Mouse (Mus musculus) forebrain, embryonic 11.5 days (tissue): ENCODE results near the gene Naxd. TPM values are rescaled to one million over a fixed set of nuclear protein-coding genes. Genes with fewer than 3 reads are reported as not detected.
A peak's percentile ranks its signal among the peaks of the same experiment; 100 is the strongest.
"Not testable (repeated sequence)": the region's sequence is repeated elsewhere in the genome, so short reads cannot be mapped to it uniquely, and the experiment has no call there.

ENCODE experiments used
- ATAC-seq: fragments of 200-750 bp; cut with Nextera tagmentation; replicated peaks from 2 replicates; pipeline ENCODE4 v1.8.0; 2017; ENCODE audit warnings: moderate TSS enrichment; ENCODE audit not compliant: low FRiP score
- DNase-seq: peaks from one replicate; pipeline ENCODE4 v3.0.0-alpha.2; 2017; ENCODE audit warnings: low spot score
- H3K27ac ChIP-seq: fragments of 300-500 bp; sonication (generic); 2 replicates; pipeline ENCODE4 v1.5.1; 2014; ENCODE audit warnings: low read depth, low read length
- H3K27me3 ChIP-seq: fragments of 300-500 bp; sonication (generic); 2 replicates; pipeline ENCODE4 v1.6.1; 2014; ENCODE audit warnings: mild to moderate bottlenecking, low read length, mixed read lengths; ENCODE audit not compliant: control insufficient read depth, insufficient read depth
- H3K36me3 ChIP-seq: fragments of 300-500 bp; sonication (generic); 2 replicates; pipeline ENCODE4 v1.6.1; 2014; ENCODE audit warnings: mild to moderate bottlenecking, low read length, moderate library complexity, mixed read lengths; ENCODE audit not compliant: control insufficient read depth, insufficient read depth
- H3K4me1 ChIP-seq: fragments of 300-500 bp; sonication (generic); replicated peaks from 2 replicates; pipeline ENCODE4 v1.6.1; 2014; ENCODE audit warnings: low read length, mixed read lengths; ENCODE audit not compliant: control insufficient read depth, insufficient read depth
- H3K4me2 ChIP-seq: fragments of 300-500 bp; sonication (generic); 2 replicates; pipeline ENCODE4 v1.6.1; 2014; ENCODE audit warnings: low read depth, mild to moderate bottlenecking, low read length, moderate library complexity, mixed read lengths; ENCODE audit not compliant: severe bottlenecking
- H3K4me3 ChIP-seq: fragments of 300-500 bp; sonication (generic); 2 replicates; pipeline ENCODE4 v1.5.1; 2014; ENCODE audit warnings: low read depth, low read length
- H3K9ac ChIP-seq: fragments of 300-500 bp; sonication (generic); 2 replicates; pipeline ENCODE4 v1.6.1; 2014; ENCODE audit warnings: low read length
- H3K9me3 ChIP-seq: fragments of 300-500 bp; sonication (generic); 2 replicates; pipeline ENCODE4 v1.6.1; 2016; ENCODE audit warnings: low read length, mixed read lengths; ENCODE audit not compliant: control insufficient read depth
- WGBS: fragments of 180-500 bp; shearing (Covaris S2); extraction: QIAGEN DNeasy Blood & Tissue Kit; methylation state at CpG from one replicate; pipeline ENCODE4 v1.1.7; 2014; 5-methylcytosine and 5-hydroxymethylcytosine counted together
- polyA plus RNA-seq: library from polyadenylated mRNA; unstranded; fragments of >200 nt; fragmentation: Nextera tagmentation; extraction: Ambion mirVana; gene quantifications from 2 replicates; pipeline ENCODE4 v1.2.1, GENCODE M21; 2014

Gene Naxd
- polyA plus RNA-seq, 1 experiment from 2014 or later: 99.2 TPM

DNA sequence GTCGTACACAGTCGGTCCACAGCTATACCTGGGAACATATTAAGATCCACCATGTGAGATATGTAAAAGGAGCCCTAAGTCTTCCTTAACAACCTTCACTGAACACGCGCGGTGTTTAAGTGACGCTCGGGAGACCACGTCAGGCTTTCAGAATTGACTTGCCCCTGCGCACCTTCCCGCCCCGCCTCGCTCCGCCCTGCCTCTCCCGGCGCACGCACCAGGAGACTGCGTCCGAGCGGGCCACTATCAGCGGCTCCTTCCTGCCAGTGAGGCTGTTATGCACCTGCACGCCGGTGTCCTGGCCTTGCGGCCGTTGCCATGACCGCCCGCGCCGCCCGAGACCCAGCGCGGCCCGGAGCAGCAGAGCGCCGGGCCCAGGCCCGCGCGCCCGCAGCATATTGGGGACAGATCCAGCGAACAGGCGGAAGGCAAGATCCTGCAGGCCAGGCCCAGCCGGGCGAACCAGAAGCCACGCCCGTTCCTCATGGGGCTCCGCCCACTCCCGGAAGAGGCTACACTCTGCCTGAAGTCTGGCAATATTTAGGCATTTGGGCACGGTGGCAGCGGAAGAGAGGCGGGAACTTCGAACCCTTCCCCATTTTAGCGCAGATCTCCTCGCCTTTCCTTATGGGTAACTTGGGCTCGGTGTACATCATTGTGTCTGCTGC is 53.1 kb downstream of the Naxd start, which contains the start of gene Cars2:
TSS of gene Cars2 (minus strand) at position 503 of the 668 bp plus-strand sequence.
- H3K27ac ChIP-seq: peak within 1 kb of the TSS; percentile 74
- WGBS: under 1% methylated on average over 53 of the region's 53 CpGs
- peak within 1 kb of the TSS; percentile 72 for H3K4me3 ChIP-seq
- DNase-seq (peak; percentile 91), ATAC-seq (peak; percentile 64)
- H3K9me3 ChIP-seq: no peaks in the 10 kb centered on the region
- H3K36me3 ChIP-seq: no peaks in the 10 kb centered on the region
- peak within 1 kb of the TSS; percentile 80 for H3K9ac ChIP-seq
- no peaks in the 10 kb centered on the region for H3K27me3 ChIP-seq
- H3K4me1 ChIP-seq: peaks cover 11% of the 10 kb centered on the region; the same call in 1 of the 2 replicates
- H3K4me2 ChIP-seq: peak within 1 kb of the TSS; percentile 73

DNA sequence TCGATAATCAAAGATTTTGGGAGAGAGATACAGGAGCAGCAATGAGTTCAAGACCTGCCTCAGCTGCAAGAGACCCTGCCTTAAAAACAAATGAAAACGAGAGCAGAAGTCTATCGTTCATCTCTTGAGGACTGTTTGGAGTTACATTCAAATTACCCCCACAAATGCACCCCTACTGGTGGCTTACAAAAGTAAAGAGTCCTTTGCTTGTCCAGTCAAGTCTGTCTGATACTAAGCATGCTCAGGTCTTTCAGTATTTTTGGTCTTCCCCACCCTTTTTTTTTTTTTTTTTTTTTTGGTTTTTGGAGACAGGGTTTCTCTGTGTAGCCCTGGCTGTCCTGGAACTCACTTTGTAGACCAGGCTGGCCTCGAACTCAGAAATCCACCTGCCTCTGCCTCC is 54.2 kb downstream of the Naxd start:
- H3K4me2 ChIP-seq, H3K9me3 ChIP-seq, ATAC-seq, H3K4me3 ChIP-seq, H3K27me3 ChIP-seq, DNase-seq, H3K36me3 ChIP-seq, H3K27ac ChIP-seq, H3K9ac ChIP-seq: not testable (repeated sequence)
- peaks cover 11% of the 10 kb centered on the region; the same call in 1 of the 2 replicates for H3K4me1 ChIP-seq
- 85% methylated on average over 3 of the region's 4 CpGs for WGBS

GRCm38 (mm10) chr8:11552390-11552789 is 55.1 kb downstream of the Naxd start:
- DNase-seq (no peak), ATAC-seq (no peak)
- 85% methylated on average over 10 of the region's 10 CpGs for WGBS
- no peaks in the 10 kb centered on the region for H3K27me3 ChIP-seq
- H3K27ac ChIP-seq: no peak overlapping the region
- H3K9ac ChIP-seq: no peak overlapping the region
- H3K36me3 ChIP-seq: no peaks in the 10 kb centered on the region
- H3K4me2 ChIP-seq: no peak overlapping the region
- peaks cover 11% of the 10 kb centered on the region; the same call in 1 of the 2 replicates for H3K4me1 ChIP-seq
- no peaks in the 10 kb centered on the region for H3K9me3 ChIP-seq
- H3K4me3 ChIP-seq: no peak overlapping the region

DNA sequence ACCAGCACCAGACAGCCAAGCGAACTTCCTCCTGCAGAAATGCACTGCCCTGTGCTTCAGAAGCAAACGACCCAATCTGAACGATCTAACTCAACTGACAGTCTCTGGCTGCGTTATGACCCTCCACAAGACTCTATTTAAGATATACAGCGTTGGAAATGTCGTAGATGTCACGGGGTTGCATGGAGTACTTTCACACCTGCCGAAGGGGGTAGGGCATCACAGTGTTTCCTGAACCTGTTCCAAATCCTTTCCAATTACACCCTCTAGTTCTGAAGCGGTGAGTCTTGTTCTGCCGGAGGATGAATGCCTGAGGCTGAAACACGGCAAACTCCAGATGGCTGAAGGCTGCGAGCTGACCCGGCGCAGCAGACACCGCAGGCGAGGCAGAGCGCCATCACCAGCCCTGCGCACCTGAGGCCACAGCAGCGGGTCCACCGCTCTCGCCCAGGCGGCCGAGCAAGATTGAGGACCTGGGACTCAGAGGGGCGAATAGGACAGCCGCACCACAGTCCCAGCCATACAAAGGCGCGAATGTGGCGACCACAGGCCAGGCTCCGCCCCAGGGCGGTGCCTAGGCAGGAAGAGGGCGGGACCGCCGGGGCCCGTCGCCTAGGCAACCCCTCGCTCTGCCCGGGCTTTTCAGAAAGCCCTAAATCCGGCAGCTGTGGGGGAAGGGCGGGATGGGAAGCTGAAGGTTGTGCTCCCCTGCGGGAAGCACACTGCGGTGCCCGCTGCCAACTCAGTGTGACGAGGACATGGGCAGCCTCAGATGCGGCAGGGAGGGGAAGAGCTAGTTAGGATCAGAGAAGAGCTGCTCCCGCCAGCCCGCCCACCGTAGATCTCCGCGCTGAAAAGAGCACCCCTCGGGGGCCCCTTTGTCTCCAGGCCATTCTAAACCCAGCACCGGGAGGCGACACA is 57.8 kb downstream of the Naxd start, which contains the start of gene Ing1:
TSS of gene Ing1 (plus strand) at position 773 of the 921 bp plus-strand sequence.
- peaks cover 11% of the 10 kb centered on the region; the same call in 1 of the 2 replicates for H3K4me1 ChIP-seq
- no peaks in the 10 kb centered on the region for H3K36me3 ChIP-seq
- H3K9me3 ChIP-seq: no peaks in the 10 kb centered on the region
- peak within 1 kb of the TSS; percentile 96 for H3K9ac ChIP-seq
- peak within 1 kb of the TSS; percentile 70 for H3K4me2 ChIP-seq
- ATAC-seq (peak; percentile 79), DNase-seq (peak; percentile 98)
- H3K27ac ChIP-seq: peak within 1 kb of the TSS; percentile 100
- peak within 1 kb of the TSS; percentile 98 for H3K4me3 ChIP-seq
- under 1% methylated on average over 52 of the region's 52 CpGs for WGBS
- no peaks in the 10 kb centered on the region for H3K27me3 ChIP-seq

GRCm38 (mm10) chr8:11555720-11556591 is 58.6 kb downstream of the Naxd start:
- H3K27ac ChIP-seq: peak overlapping the region; percentile 100
- under 1% methylated on average over 93 of the region's 103 CpGs for WGBS
- H3K9me3 ChIP-seq: no peaks in the 10 kb centered on the region
- H3K4me1 ChIP-seq: peaks cover 7% of the 10 kb centered on the region; the same call in 1 of the 2 replicates
- ATAC-seq (peak; percentile 88), DNase-seq (peak; percentile 100)
- no peaks in the 10 kb centered on the region for H3K27me3 ChIP-seq
- no peaks in the 10 kb centered on the region for H3K36me3 ChIP-seq
- peak overlapping the region; percentile 98 for H3K4me3 ChIP-seq
- peak overlapping the region; percentile 70 for H3K4me2 ChIP-seq
- peak overlapping the region; percentile 96 for H3K9ac ChIP-seq

- DNase-seq (peak; percentile 81), ATAC-seq (no peak)
- Histone ChIP-seq H3K9me3 (no peaks in the 10 kb centered on the region), H3K27ac (peak overlapping the region; percentile 100), H3K4me3 (peak overlapping the region; percentile 98), H3K36me3 (peaks cover 6% of the 10 kb centered on the region), H3K27me3 (no peaks in the 10 kb centered on the region), H3K4me1 (peaks cover 5% of the 10 kb centered on the region; the same call in 1 of the 2 replicates), H3K4me2 (peak overlapping the region; percentile 70), H3K9ac (peak overlapping the region; percentile 96)
- WGBS: under 1% methylated on average over 72 of the region's 85 CpGs
Measured at GRCm38 (mm10) chr8:11556691-11557423, 59.6 kb downstream of the Naxd start.

DNA sequence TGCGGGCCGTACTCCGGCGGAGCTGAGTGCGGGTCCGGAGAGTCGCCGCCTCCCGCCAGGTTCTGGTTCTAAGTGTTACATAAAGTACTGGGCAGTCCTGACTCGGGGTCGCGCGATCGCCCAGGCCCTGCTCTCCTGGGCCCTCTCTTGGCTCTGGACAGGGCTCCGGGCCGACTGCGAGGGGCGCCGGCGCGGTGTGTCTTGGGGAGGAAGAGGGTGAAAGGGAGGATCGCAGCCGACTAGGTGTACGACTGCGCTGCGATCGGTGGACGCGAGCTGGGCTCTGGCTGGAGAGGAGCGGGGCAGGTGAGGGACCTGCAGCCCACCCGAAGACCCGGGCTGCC is 60.1 kb downstream of the Naxd start:
- Histone ChIP-seq H3K27me3 (no peaks in the 10 kb centered on the region), H3K9ac (peak overlapping the region; percentile 96), H3K4me3 (peak overlapping the region; percentile 98), H3K4me1 (peaks cover 5% of the 10 kb centered on the region; the same call in 1 of the 2 replicates), H3K36me3 (peaks cover 7% of the 10 kb centered on the region), H3K4me2 (peak overlapping the region; percentile 70), H3K9me3 (no peaks in the 10 kb centered on the region), H3K27ac (peak overlapping the region; percentile 100)
- ATAC-seq (no peak), DNase-seq (no peak)
- under 1% methylated on average over 32 of the region's 32 CpGs for WGBS
